Mouse (Mus musculus) liver, postnatal 0 days (tissue): ENCODE data around the gene Pdcd1.

Experiments
- CTCF ChIP-seq: sonication (generic); IDR thresholded peaks from 2 replicates; pipeline ENCODE4 v1.5.1; 2016; ENCODE audit warnings: antibody characterized with exemption, low read depth
- EP300 ChIP-seq: IDR thresholded peaks from 2 replicates; pipeline ENCODE4 v1.6.1; 2016; ENCODE audit warnings: antibody characterized with exemption, low read depth, mild to moderate bottlenecking

GRCm38 (mm10) chr1:94053530-94054216, 1.3 kb upstream of the Pdcd1 start:
- TF ChIP-seq CTCF: no peak
- TF ChIP-seq EP300: no peak
